Mouse (Mus musculus): ENCODE data around the gene Slc35e3.

GRCm38 (mm10) chr10:117730637-117731203 lies 15.4 kb downstream of the Slc35e3 start:
- no peak for TF ChIP-seq POLR2A (IDR thresholded peaks at IDR 0.05; ENCODE audit: borderline replicate concordance, extremely low read depth, insufficient read depth, insufficient read length, poor library complexity, severe bottlenecking)
- TF ChIP-seq CTCF (IDR thresholded peaks at IDR 0.05; ENCODE audit: borderline replicate concordance, extremely low read depth, insufficient read depth, insufficient read length): no peak

Measured in brain, embryonic 14.5 days (tissue).